Mouse (Mus musculus) testis, adult 2 months (tissue): Measurements from ENCODE around the gene Rest.

ENCODE experiments used
- CTCF ChIP-seq: fragments of 200-500 bp; IDR thresholded peaks from 2 replicates; pipeline ENCODE4 v1.5.1; 2012; ENCODE audit warnings: low read depth, mild to moderate bottlenecking, inconsistent platforms, low read length, moderate library complexity; ENCODE audit not compliant: control insufficient read depth, insufficient read depth, insufficient replicate concordance
- POLR2A ChIP-seq: fragments of 200-500 bp; IDR thresholded peaks from 2 replicates; pipeline ENCODE4 v1.6.1; 2012; ENCODE audit warnings: low read depth, mild to moderate bottlenecking, inconsistent platforms, low read length, moderate library complexity; ENCODE audit not compliant: control insufficient read depth

DNA sequence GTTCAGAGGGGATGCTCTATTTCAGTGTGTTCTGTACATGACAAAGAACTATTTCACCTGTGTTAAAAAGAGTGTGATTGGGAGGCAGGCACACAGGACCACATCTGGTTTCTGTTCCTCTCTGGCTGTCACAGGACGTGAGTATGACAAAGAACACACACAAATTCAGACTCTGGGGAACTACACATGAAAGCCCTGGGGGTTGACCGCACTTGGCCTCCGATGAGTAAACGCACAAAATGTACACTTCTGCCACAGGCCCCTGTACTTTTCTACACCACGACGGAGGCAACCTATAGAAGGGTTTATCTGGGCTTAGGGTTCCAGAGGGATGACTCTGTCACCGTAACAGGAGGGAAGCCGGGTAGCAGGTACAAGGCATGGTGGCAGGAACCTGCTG is 24.4 kb downstream of the Rest start:
- TF ChIP-seq CTCF (no peak), POLR2A (no peak)
